Mouse (Mus musculus) lung, postnatal 0 days (tissue): ENCODE data around the gene Slc36a1.

Experiments
- CTCF ChIP-seq: IDR thresholded peaks from 2 replicates; pipeline ENCODE4 v1.5.1; 2016; ENCODE audit warnings: antibody characterized with exemption, mild to moderate bottlenecking
- EP300 ChIP-seq: IDR thresholded peaks from 2 replicates; pipeline ENCODE4 v1.6.1; 2016; ENCODE audit warnings: antibody characterized with exemption, mild to moderate bottlenecking, control low read depth

DNA sequence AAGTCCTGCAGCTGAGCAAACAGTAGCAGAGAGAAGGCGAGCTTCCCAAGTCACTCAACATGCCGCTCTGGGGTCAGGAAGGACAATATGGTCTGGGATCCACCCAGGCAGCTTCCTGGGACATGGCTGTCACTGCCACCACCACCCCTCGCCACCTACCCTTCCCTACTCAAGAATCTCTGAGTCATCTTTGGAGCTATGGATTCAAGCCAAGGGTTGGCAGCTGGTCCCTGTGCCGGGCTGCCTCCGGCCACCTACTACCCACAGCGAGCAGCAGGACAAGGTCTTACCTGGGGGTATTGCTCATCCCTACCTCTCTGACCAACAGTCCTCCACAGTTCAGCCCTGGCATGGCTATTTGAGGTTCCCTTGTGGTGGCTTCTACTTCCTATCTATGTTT, 70.6 kb downstream of the Slc36a1 start:
- TF ChIP-seq CTCF (no peak), EP300 (no peak)
